Mouse (Mus musculus) right cerebral cortex, adult 18-20 months (tissue): ENCODE measurements around the gene Cmya5.

Source experiments
- DNase-seq: peaks from one replicate; pipeline ENCODE4 v3.0.0; 2022; ENCODE audit warnings: mixed read lengths

The Cmya5 gene

DNA sequence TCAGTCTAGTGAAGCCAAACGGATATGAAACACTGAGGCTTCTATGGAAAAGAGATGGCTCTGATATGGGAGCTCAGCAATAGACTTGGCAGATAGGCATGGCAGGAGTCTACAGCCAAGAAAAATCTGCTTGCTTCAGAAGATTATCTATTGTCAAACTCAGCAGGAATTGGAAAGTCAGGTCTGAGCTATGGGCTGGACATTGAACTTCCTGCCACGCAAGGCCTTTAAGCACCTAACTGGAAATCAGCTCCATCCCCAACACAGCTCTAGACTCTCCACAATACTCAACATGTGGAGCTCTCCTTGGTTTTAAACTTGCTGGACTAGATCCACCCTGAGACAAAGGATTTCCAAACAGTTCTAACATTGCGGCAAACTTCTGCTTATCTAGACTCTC lies 84.1 kb downstream of the Cmya5 start:
- DNase-seq: no peak

DNA sequence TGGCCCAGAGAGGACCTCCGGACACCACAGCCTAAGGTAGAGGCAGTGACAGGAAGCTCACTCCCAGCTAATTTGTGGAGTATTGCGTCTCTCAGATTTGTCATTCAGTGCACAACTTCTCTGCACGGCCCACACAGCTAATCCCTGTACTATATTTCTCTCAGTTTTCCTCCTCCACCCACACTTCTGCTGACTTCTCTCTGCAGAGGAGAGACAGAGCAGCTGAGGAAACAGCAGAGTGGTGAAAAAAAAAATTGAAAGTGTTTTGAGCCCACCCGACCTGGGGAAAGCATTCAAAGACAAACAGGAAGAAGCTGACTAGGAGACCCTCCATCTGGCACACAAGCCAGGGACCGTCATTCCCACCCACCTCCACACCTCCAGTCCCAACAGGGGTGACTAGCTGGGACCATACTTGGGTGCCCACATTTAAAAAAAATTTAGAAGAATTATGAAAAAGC lies 85.9 kb downstream of the Cmya5 start:
- DNase-seq: peak; percentile 84

DNA sequence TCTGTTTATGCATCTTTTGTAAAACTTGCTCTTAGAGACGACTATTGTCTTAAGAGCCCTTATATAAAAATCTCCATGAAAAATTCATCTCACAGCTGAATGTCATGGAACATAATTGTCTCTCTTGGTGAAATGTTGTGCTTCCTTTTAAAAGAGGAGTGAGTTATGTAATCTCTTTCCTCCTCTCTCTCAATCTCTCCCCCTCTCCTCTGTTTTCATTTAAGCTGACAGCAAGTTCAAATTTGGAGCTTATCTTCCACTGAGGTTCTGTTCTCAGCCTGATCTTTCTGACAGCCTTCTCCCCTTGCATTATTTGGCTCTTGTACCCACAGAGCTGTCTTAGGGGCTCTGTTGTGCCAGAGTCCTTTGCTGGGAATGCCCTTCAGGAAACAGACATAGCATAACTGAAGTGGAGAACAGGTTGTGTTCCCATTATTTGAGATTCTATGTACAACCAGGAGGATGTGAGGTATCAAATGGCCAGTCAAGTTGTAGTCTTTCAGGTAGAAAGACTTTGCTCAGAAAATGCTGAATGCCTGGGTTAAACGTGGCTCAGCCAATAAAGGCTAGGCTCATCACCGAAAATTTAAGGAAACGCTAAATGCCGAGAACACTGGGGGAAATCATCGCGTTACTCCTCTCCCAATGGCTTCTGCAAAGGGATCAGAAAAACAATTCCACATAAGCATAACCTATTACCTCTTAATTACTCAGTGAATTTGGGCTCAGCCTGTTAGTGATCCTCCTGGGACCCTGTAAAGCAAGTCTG lies 86.8 kb downstream of the Cmya5 start:
- peak; percentile 26 for DNase-seq

DNA sequence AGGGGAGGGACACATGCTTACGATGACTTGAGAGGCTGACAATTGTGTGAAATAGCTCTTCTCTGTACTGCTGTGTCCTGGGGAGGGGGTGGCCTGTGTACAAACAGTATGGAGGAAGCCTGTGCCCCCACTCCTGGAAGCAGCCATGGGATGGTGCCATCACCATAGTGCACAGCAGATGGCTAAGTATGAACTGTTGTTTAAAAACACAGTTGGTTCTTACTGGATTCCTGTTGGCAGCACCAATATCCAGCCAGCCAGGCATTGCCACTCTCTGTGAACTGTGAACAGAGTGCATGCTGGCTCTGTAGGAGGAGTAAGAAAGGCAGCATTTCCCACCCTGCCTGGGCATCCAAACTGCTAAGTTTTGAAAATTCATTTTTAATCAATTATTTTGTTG lies 88.4 kb downstream of the Cmya5 start:
- DNase-seq: peak; percentile 26

- DNase-seq: no peak
Measured at GRCm38 (mm10) chr13:93051483-93051882, 93.0 kb downstream of the Cmya5 start.

GRCm38 (mm10) chr13:93041021-93041420 lies 103.5 kb downstream of the Cmya5 start:
- no peak for DNase-seq

DNA sequence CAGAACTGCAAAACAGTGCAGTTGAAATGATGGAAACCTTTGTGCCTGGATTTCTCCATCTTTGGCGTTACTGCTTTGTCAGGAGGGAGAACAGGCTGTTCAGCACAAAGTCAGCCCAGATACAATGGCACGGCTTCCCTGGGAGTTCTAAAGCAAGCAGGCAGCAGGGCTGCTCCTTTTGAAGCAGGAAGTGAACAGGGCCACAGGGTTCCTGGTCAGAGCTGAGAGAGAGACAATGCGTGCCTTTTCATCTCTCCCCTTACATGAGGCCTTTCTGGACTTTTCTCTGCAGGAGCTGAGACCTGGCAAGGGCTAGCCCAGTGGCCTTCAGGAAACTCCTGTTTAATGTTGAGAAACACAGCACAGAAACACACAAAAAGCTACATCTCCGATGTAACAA lies 108.3 kb downstream of the Cmya5 start:
- DNase-seq: no peak

DNA sequence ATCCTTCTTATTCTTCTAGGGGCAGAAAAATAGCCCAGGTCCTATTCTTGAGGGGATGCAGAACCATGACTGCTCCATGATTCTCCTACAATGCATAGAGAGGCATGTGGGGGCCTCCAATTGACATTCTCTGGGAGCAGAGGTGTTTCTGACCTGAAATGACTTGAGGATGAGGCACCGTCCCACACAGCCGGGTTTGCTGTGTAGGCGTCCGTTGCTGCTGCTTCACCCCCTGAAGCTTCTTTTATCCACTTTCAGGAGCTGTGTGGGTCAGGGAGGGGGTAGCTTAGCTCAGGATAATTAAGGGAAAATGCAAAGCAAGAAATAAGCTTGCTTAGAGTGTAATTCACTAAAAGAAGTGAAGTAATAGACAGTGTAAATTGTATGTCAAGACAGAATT lies 115.2 kb downstream of the Cmya5 start:
- DNase-seq: peak; percentile 73

- DNase-seq: no peak
Measured at GRCm38 (mm10) chr13:93024837-93025236, 119.7 kb downstream of the Cmya5 start.

GRCm38 (mm10) chr13:93022158-93022557 lies 122.4 kb downstream of the Cmya5 start:
- no peak for DNase-seq

- peak; percentile 47 for DNase-seq
Measured at GRCm38 (mm10) chr13:93012952-93013351, 131.6 kb downstream of the Cmya5 start.

- DNase-seq: no peak
Measured at GRCm38 (mm10) chr13:93011315-93011714, 133.2 kb downstream of the Cmya5 start.

- peak; percentile 77 for DNase-seq
Measured at GRCm38 (mm10) chr13:93010524-93010923, 134.0 kb downstream of the Cmya5 start.

DNA sequence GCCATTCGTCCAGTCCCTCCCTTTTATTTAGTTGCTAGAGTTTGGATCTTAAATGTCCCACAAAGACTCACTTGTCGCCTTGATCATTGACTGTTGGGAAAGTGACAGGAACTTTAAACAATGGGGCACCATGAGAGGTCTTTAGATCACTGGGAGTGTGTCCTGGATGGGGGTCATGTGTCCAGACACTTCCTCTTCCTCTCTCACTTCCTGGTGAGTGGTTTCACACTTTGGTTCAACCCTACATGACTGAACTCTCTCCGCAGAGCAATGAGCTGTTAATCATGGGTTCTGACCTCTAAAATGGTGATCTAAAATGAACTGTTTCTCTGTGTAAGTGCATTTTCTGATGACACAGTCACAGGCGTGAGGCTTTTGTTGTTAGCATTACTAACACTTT lies 137.4 kb downstream of the Cmya5 start:
- DNase-seq: no peak

- no peak for DNase-seq
Measured at GRCm38 (mm10) chr13:93006347-93006746, 138.2 kb downstream of the Cmya5 start.

- no peak for DNase-seq
Measured at GRCm38 (mm10) chr13:93004003-93004402, 140.5 kb downstream of the Cmya5 start.

DNA sequence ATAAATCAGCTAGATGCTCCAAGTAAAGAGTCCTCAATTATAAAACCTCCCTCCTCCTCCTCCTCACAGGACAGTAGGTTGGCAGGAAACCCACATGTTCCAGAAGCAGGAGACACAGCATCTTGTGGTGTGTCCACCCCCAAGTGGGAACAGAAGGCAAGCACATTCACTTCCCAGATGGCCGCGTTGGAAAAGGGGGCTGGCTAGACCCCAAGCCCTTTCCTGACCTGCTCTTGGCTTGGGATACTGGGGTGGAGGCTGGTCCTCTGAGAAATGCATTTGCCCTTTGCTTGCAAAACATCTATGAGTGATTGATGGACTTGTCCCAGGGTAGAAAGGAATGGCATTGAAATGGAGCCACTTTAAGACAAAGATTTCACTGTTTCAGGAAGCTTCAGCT lies 142.1 kb downstream of the Cmya5 start:
- DNase-seq: peak; percentile 66

- DNase-seq: peak; percentile 88
Measured at GRCm38 (mm10) chr13:93000640-93001351, 143.7 kb downstream of the Cmya5 start.

DNA sequence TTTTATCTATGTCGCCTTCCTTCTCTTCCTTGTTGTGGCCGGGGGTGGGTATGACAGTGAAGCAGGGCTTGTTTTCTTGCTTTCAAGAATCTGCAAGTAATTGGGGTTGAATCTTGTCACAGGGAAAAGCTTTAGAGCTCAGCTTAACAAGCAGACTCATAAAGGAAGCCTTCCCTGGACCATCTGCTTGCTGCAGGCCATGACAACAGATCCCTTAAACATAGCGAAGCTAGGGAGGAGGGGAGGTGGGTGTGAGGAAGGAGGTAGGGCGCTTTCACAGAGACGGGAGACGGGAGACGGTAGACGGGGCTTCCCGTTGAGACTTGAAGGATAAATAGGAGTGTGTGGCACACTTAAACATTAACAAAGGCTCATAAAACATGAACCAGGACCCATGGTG lies 144.7 kb downstream of the Cmya5 start:
- peak; percentile 86 for DNase-seq

DNA sequence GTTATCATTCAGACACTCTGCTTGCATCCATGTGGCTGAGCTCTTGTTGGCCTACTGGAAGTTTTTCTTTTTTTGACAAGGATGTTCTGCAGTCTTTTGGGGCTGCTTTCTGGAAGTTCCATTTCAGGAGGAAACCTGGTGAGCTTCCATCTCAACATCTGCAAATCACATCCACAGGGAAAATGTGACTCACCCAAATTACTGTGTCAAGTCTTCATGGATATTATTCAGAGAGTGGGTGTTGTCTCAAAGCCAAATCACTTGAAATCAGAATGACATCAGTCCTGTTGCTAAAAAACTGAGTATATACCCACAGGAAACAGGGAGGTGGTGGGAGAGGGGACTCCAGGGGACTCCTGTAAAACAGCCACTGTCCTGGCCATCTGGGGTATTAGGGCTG lies 149.8 kb downstream of the Cmya5 start:
- DNase-seq: peak; percentile 34

DNA sequence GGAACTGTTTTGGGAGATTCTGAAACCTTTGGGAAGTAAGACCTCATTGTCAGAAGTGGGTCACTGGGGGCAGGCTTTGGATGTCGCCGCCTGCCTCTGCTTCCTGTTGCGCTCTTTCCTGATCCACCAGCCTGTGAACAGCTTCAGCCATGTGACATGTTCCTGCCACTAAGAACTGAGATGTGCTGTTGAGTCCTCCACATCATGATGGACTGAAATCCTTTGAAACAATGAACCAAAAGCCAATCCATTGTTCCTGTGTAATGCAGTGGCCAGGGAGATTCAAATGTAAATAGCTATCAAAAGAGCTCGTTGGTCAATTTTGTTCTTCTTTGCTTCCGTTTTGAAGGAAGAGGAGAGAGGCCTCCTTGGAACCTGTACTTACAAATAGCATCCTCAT lies 151.7 kb downstream of the Cmya5 start:
- DNase-seq: no peak
